In genomic region chr13:5802826-5803225, GRCm38 (mm10) we compare ENCODE assay signal across 9 mouse cellular contexts. TPM values are rescaled to one million over a fixed set of nuclear protein-coding genes. Genes with fewer than 3 reads are reported as not detected.
DNase-seq lines count a peak whose midpoint lies in the region; ATAC-seq and TF ChIP-seq lines count a peak whose summit lies in the region.
"Had no signal": no experiment of that assay in that cellular context is flagged by ENCODE, and none has a peak within 500 bp of the region (broad histone marks: within the 10 kb centered on the region; RNA-seq: fewer than 3 reads in every experiment).

No protein-coding gene starts in this region.

- DNase-seq in lung, adult 18-20 months = peak; percentile 45 to 56
- no peak for DNase-seq in lung, adult 2 months
- DNase-seq in liver, embryonic 14.5 days (ENCODE audit: low read depth in 3 of 3, low spot score in 3 of 3) = no peak
- no peak for DNase-seq in adipocyte (ENCODE audit: low spot score)
- DNase-seq in urinary bladder, postnatal 14 days (ENCODE audit: low spot score) = no peak

- no peak overlapping the region for H3K4me3 ChIP-seq in lung, adult 2 months (replicated peaks; ENCODE audit: extremely low read depth, low read depth, low read length)
- H3K4me3 ChIP-seq in heart, embryonic 14.5 days (ENCODE audit: control insufficient read depth in 1 of 2, insufficient read depth in 1 of 2, low read depth in 1 of 2, low read length in 2 of 2) = no peak overlapping the region
- H3K4me3 ChIP-seq in liver, embryonic 14.5 days (ENCODE audit: insufficient read depth in 1 of 2, low read depth in 2 of 2, low read length in 2 of 2) = no peak overlapping the region
- no peak overlapping the region for H3K4me3 ChIP-seq in stomach, embryonic 16.5 days (replicated peaks; ENCODE audit: low read length)
- H3K4me3 ChIP-seq: myocyte had no signal

- no peaks in the 10 kb centered on the region for H3K9me3 ChIP-seq in heart, embryonic 14.5 days (ENCODE audit: control insufficient read depth, low read length)
- no peaks in the 10 kb centered on the region for H3K9me3 ChIP-seq in liver, embryonic 14.5 days (ENCODE audit: control insufficient read depth, low read length)
- H3K9me3 ChIP-seq in stomach, embryonic 16.5 days (replicated peaks; ENCODE audit: control insufficient read depth, low read length) = no peaks in the 10 kb centered on the region

- H3K9ac ChIP-seq in heart, embryonic 14.5 days (ENCODE audit: low read length) = no peak overlapping the region
- no peak overlapping the region for H3K9ac ChIP-seq in liver, embryonic 14.5 days (replicated peaks)
- H3K9ac ChIP-seq in stomach, embryonic 16.5 days (ENCODE audit: low read length) = no peak overlapping the region

- no peak for TF ChIP-seq CTCF in lung, adult 2 months (IDR thresholded peaks at IDR 0.05; ENCODE audit: insufficient read depth, low read length)
- no peak for TF ChIP-seq CTCF in liver, embryonic 14.5 days (IDR thresholded peaks at IDR 0.05; ENCODE audit: low read depth)

- WGBS in lung, adult 2 months = 24% methylated on average over 14 of the region's 14 CpGs
- WGBS in heart, embryonic 14.5 days = 37% methylated on average over 14 of the region's 14 CpGs
- WGBS in liver, embryonic 14.5 days (ENCODE audit: insufficient replicate concordance) = 14% methylated on average over 14 of the region's 14 CpGs
- 43% methylated on average over 14 of the region's 14 CpGs for WGBS in stomach, embryonic 16.5 days

- H3K36me3 ChIP-seq in heart, embryonic 14.5 days (ENCODE audit: control insufficient read depth, insufficient read depth, low read length) = no peaks in the 10 kb centered on the region
- no peaks in the 10 kb centered on the region for H3K36me3 ChIP-seq in liver, embryonic 14.5 days (replicated peaks; ENCODE audit: control insufficient read depth, insufficient read depth, low read depth)
- no peaks in the 10 kb centered on the region for H3K36me3 ChIP-seq in stomach, embryonic 16.5 days (ENCODE audit: control insufficient read depth, insufficient read depth, low read length)

- H3K27ac ChIP-seq in heart, embryonic 14.5 days (replicated peaks in 1 of 2; ENCODE audit: control insufficient read depth in 1 of 2, insufficient read depth in 1 of 2, low read depth in 2 of 2, low read length in 2 of 2) = peak overlapping the region; percentile 76 to 89
- peak overlapping the region; percentile 52; the same call in 1 of the 2 replicates for H3K27ac ChIP-seq in liver, embryonic 14.5 days
- peak overlapping the region; percentile 90 for H3K27ac ChIP-seq in stomach, embryonic 16.5 days (ENCODE audit: low read length)

- H3K4me2 ChIP-seq in heart, embryonic 14.5 days (ENCODE audit: low read length) = peak overlapping the region; percentile 21
- peak overlapping the region; percentile 13; the same call in 1 of the 2 replicates for H3K4me2 ChIP-seq in liver, embryonic 14.5 days (ENCODE audit: low read depth)
- peak overlapping the region; percentile 7; the same call in 1 of the 2 replicates for H3K4me2 ChIP-seq in stomach, embryonic 16.5 days (ENCODE audit: low read depth, low read length)

- no peak; the same call in 1 of the 2 replicates for TF ChIP-seq POLR2A in lung, adult 2 months (IDR thresholded peaks at IDR 0.05; ENCODE audit: borderline replicate concordance, extremely low read depth, low read depth, low read length)

- no peak for TF ChIP-seq EP300 in liver, embryonic 14.5 days (IDR thresholded peaks at IDR 0.05; ENCODE audit: low read depth)

- H3K27me3 ChIP-seq in heart, embryonic 14.5 days (ENCODE audit: control insufficient read depth, insufficient read depth, low read length) = no peaks in the 10 kb centered on the region
- no peaks in the 10 kb centered on the region for H3K27me3 ChIP-seq in liver, embryonic 14.5 days (ENCODE audit: control insufficient read depth, insufficient read depth, low read length)
- no peaks in the 10 kb centered on the region for H3K27me3 ChIP-seq in stomach, embryonic 16.5 days (ENCODE audit: control insufficient read depth, insufficient read depth, low read length)

- no peak for ATAC-seq in heart, embryonic 14.5 days (ENCODE audit: insufficient number of reproducible peaks, insufficient read depth, low FRiP score, low read depth)
- ATAC-seq in liver, embryonic 14.5 days (ENCODE audit: insufficient read depth) = peak; percentile 36; the same call in 1 of the 2 replicates
- ATAC-seq in stomach, embryonic 16.5 days (ENCODE audit: insufficient read depth, low FRiP score) = no peak
- ATAC-seq in erythroid progenitor cell, adult 5-6 weeks (replicated peaks; ENCODE audit: low FRiP score, poor library complexity, severe bottlenecking) = no peak

- H3K4me1 ChIP-seq in lung, adult 2 months (ENCODE audit: control insufficient read depth, insufficient read depth, low read length) = peaks cover 16% of the 10 kb centered on the region
- H3K4me1 ChIP-seq in heart, embryonic 14.5 days (ENCODE audit: control insufficient read depth in 2 of 2, insufficient read depth in 2 of 2, low read length in 2 of 2) = peaks cover 9 to 30% of the 10 kb centered on the region in 2 experiments
- H3K4me1 ChIP-seq in liver, embryonic 14.5 days (replicated peaks; ENCODE audit: control insufficient read depth in 2 of 2, insufficient read depth in 2 of 2, low read length in 1 of 2) = peaks cover 0 to 21% of the 10 kb centered on the region in 2 experiments; a peak in 3 of 4 replicates
- 0 out of 2 replicates have a peak, but pooled peaks cover 5% of the 10 kb centered on the region for H3K4me1 ChIP-seq in stomach, embryonic 16.5 days (ENCODE audit: control insufficient read depth, insufficient read depth, low read length)

RNA-seq across cellular contexts. Expression of gene Klf6, which starts 58.5 kb away (rescaled TPM):
- polyA plus RNA-seq in lung, adult 2 months (2012; rRNA removed) = 39.5 and 44.8 TPM in 2 replicates
- polyA plus RNA-seq in heart, embryonic 14.5 days (2014; fragmentation: Nextera tagmentation; extraction: Ambion mirVana) = 65.4 and 70.9 TPM in 2 replicates
- 3.3 and 4.5 TPM in 2 replicates for polyA plus RNA-seq in liver, embryonic 14.5 days (2012; rRNA removed)
- 12.5 and 15.6 TPM in 2 replicates for polyA plus RNA-seq in liver, embryonic 14.5 days (2014; fragmentation: Nextera tagmentation; extraction: Ambion mirVana)
- polyA plus RNA-seq in stomach, embryonic 16.5 days (2015; fragmentation: Nextera tagmentation; extraction: Ambion mirVana) = 99.4 and 107 TPM in 2 replicates
- total RNA-seq in erythroid progenitor cell, adult 5-6 weeks (2015; ENCODE audit: low replicate concordance) = 18.9 and 32.4 TPM in 2 replicates
- total RNA-seq in erythroid progenitor cell, adult 5-6 weeks (2017; ENCODE audit: low replicate concordance) = 15.5 and 21.9 TPM in 2 replicates

Comparison
In these comparisons a context has a peak if more than half of its experiments do, and no peak if none do; other contexts are left out.
1. DNase-seq: peak in lung, adult 18-20 months (2 of 2); none in lung, adult 2 months (single experiment), liver, embryonic 14.5 days (0 of 3), adipocyte (single experiment) and urinary bladder, postnatal 14 days (single experiment).
2. Peak in every context shown above with its lines, with median percentiles within 50 percentile points of each other: H3K27ac ChIP-seq and H3K4me2 ChIP-seq.